Mouse (Mus musculus) limb, embryonic 12.5 days (tissue): ENCODE measurements around the gene Hist1h2bb. TPM values are rescaled to one million over a fixed set of nuclear protein-coding genes. Genes with fewer than 3 reads are reported as not detected.

Experiments
- ATAC-seq: fragments of 200-750 bp; cut with Nextera tagmentation; 2 replicates; pipeline ENCODE4 v1.8.0; 2017; ENCODE audit warnings: low read depth, moderate TSS enrichment; ENCODE audit not compliant: insufficient number of reproducible peaks, insufficient read depth, low FRiP score, low TSS enrichment
- H3K27ac ChIP-seq: fragments of 300-500 bp; sonication (generic); 2 replicates; pipeline ENCODE4 v1.5.1; 2016; ENCODE audit warnings: mild to moderate bottlenecking, moderate library complexity
- H3K27me3 ChIP-seq: fragments of 300-500 bp; sonication (generic); 2 replicates; pipeline ENCODE4 v1.6.1; 2016; ENCODE audit warnings: mild to moderate bottlenecking, moderate library complexity
- H3K36me3 ChIP-seq: fragments of 300-500 bp; sonication (generic); 2 replicates; pipeline ENCODE4 v1.6.1; 2016; ENCODE audit warnings: mild to moderate bottlenecking, moderate library complexity
- H3K4me1 ChIP-seq: fragments of 300-500 bp; sonication (generic); replicated peaks from 2 replicates; pipeline ENCODE4 v1.6.1; 2016
- H3K4me2 ChIP-seq: fragments of 300-500 bp; sonication (generic); 2 replicates; pipeline ENCODE4 v1.6.1; 2016; ENCODE audit warnings: mild to moderate bottlenecking, moderate library complexity
- H3K4me3 ChIP-seq: fragments of 300-500 bp; sonication (generic); replicated peaks from 2 replicates; pipeline ENCODE4 v1.5.1; 2016; ENCODE audit warnings: mild to moderate bottlenecking
- H3K9ac ChIP-seq: fragments of 300-500 bp; sonication (generic); replicated peaks from 2 replicates; pipeline ENCODE4 v1.6.1; 2016; ENCODE audit warnings: mild to moderate bottlenecking, moderate library complexity
- H3K9me3 ChIP-seq: fragments of 300-500 bp; sonication (generic); 2 replicates; pipeline ENCODE4 v1.6.1; 2016; ENCODE audit warnings: mild to moderate bottlenecking, moderate library complexity
- WGBS: fragments of 180-500 bp; shearing (Covaris S2); methylation state at CpG from one replicate; pipeline ENCODE4 v1.1.7; 2016; 5-methylcytosine and 5-hydroxymethylcytosine counted together
- microRNA-seq: library from miRNA; unstranded; fragments of <30 nt; microRNA quantifications from one replicate; pipeline ENCODE4, GENCODE M21; 2017
- polyA plus RNA-seq: library from polyadenylated mRNA; unstranded; fragments of >200 nt; fragmentation: Nextera tagmentation; extraction: Ambion mirVana; gene quantifications from 2 replicates; pipeline ENCODE4 v1.2.1, GENCODE M21; 2016

The Hist1h2bb gene
- polyA plus RNA-seq, 1 experiment from 2014 or later = 6.7 TPM

- peaks cover 3% of the 10 kb centered on the region for H3K4me1 ChIP-seq
- H3K36me3 ChIP-seq = no peaks in the 10 kb centered on the region
- H3K9me3 ChIP-seq = no peaks in the 10 kb centered on the region
- H3K4me2 ChIP-seq = peak overlapping the region; percentile 38
- H3K27ac ChIP-seq = no peak overlapping the region
- H3K9ac ChIP-seq = no peak overlapping the region
- H3K4me3 ChIP-seq = no peak overlapping the region
- ATAC-seq = peak; percentile 80
- H3K27me3 ChIP-seq = no peaks in the 10 kb centered on the region
- WGBS = 26% methylated on average over 21 of the region's 21 CpGs
These were observed 26.2 kb downstream of the Hist1h2bb start for GRCm38 (mm10) chr13:23772561-23773313.

GRCm38 (mm10) chr13:23778339-23778738, 31.8 kb downstream of the Hist1h2bb start:
- Histone ChIP-seq H3K27me3 (no peaks in the 10 kb centered on the region), H3K9me3 (no peaks in the 10 kb centered on the region), H3K4me3 (no peak overlapping the region), H3K9ac (no peak overlapping the region), H3K27ac (no peak overlapping the region), H3K36me3 (no peaks in the 10 kb centered on the region), H3K4me1 (no peaks in the 10 kb centered on the region), H3K4me2 (no peak overlapping the region)
- ATAC-seq = no peak
- WGBS = 93% methylated on average over 7 of the region's 7 CpGs

GRCm38 (mm10) chr13:23779025-23779424, 32.5 kb downstream of the Hist1h2bb start:
- Histone ChIP-seq H3K4me2 (no peak overlapping the region), H3K9ac (no peak overlapping the region), H3K4me3 (no peak overlapping the region), H3K36me3 (no peaks in the 10 kb centered on the region), H3K9me3 (no peaks in the 10 kb centered on the region), H3K4me1 (no peaks in the 10 kb centered on the region), H3K27ac (no peak overlapping the region), H3K27me3 (no peaks in the 10 kb centered on the region)
- no peak for ATAC-seq
- 85% methylated on average over 4 of the region's 4 CpGs for WGBS

GRCm38 (mm10) chr13:23792520-23792919, 46.0 kb downstream of the Hist1h2bb start:
- no peak overlapping the region for H3K4me2 ChIP-seq
- no peak for ATAC-seq
- H3K27me3 ChIP-seq = no peaks in the 10 kb centered on the region
- no peaks in the 10 kb centered on the region for H3K36me3 ChIP-seq
- no peaks in the 10 kb centered on the region for H3K9me3 ChIP-seq
- no peak overlapping the region for H3K4me3 ChIP-seq
- no peak overlapping the region for H3K9ac ChIP-seq
- 42% methylated on average over 2 of the region's 2 CpGs for WGBS
- H3K4me1 ChIP-seq = peaks cover 1% of the 10 kb centered on the region; the same call in 1 of the 2 replicates
- H3K27ac ChIP-seq = no peak overlapping the region

Small RNA genes within 50 kb of the gene (microRNA-seq; reads per million reads assigned to microRNA genes)
- gene Gm44314 (not detected), gene Gm44484 (not detected)

Other genes with a start within 250 kb of the Hist1h2bb start
- gene Hist1h4h, start 215.7 kb upstream of the Hist1h2bb start, polyA plus RNA-seq = 6.0 and 9.0 TPM in 2 replicates
- gene Hist1h2af, start 212.8 kb upstream of the Hist1h2bb start, polyA plus RNA-seq = 9.8 and 16.3 TPM in 2 replicates
- 10.5 and 17.3 TPM in 2 replicates for gene Hist1h3g, start 211.3 kb upstream of the Hist1h2bb start, polyA plus RNA-seq
- gene Hist1h2bh, start 203.3 kb upstream of the Hist1h2bb start, polyA plus RNA-seq = 1.4 TPM in 2 replicates
- 2.1 and 3.2 TPM in 2 replicates for gene Hist1h3f, start 202.7 kb upstream of the Hist1h2bb start, polyA plus RNA-seq
- gene Hist1h4f, start 195.1 kb upstream of the Hist1h2bb start, polyA plus RNA-seq = 2.7 and 3.6 TPM in 2 replicates
- gene Hist1h1d, start 193.5 kb upstream of the Hist1h2bb start, polyA plus RNA-seq = 0.58 and 0.80 TPM in 2 replicates
- 11.1 and 12.8 TPM in 2 replicates for gene Hist1h3e, start 184.4 kb upstream of the Hist1h2bb start, polyA plus RNA-seq
- gene Hist1h2ae, start 175.5 kb upstream of the Hist1h2bb start, polyA plus RNA-seq = 153 and 213 TPM in 2 replicates
- gene Hist1h2bg, start 175.3 kb upstream of the Hist1h2bb start, polyA plus RNA-seq = 16.5 and 25.4 TPM in 2 replicates
- gene Hist1h2bf, start 172.5 kb upstream of the Hist1h2bb start, polyA plus RNA-seq = 12.5 and 21.2 TPM in 2 replicates
- gene Hist1h2ad, start 172.4 kb upstream of the Hist1h2bb start, polyA plus RNA-seq = 1.9 and 2.7 TPM in 2 replicates
- gene Hist1h3d, start 171.0 kb upstream of the Hist1h2bb start, polyA plus RNA-seq = 9.5 and 11.3 TPM in 2 replicates
- 139 and 158 TPM in 2 replicates for gene Hist1h4d, start 165.1 kb upstream of the Hist1h2bb start, polyA plus RNA-seq
- 2.2 and 3.7 TPM in 2 replicates for gene Hist1h2be, start 125.6 kb upstream of the Hist1h2bb start, polyA plus RNA-seq
- gene Hist1h1e, start 124.2 kb upstream of the Hist1h2bb start, polyA plus RNA-seq = 24.6 and 30.8 TPM in 2 replicates
- gene Hist1h2ac, start 62.8 kb upstream of the Hist1h2bb start, polyA plus RNA-seq = 1.1 and 1.3 TPM in 2 replicates
- gene Hist1h2bc, start 62.5 kb upstream of the Hist1h2bb start, polyA plus RNA-seq = 29.3 and 33.7 TPM in 2 replicates
- not detected in 2 replicates for gene Hist1h1t, start 50.9 kb upstream of the Hist1h2bb start, polyA plus RNA-seq
- gene Hist1h4c, start 48.3 kb upstream of the Hist1h2bb start, polyA plus RNA-seq = 13.4 and 18.4 TPM in 2 replicates
- gene Hfe, start 35.9 kb upstream of the Hist1h2bb start, polyA plus RNA-seq = 3.8 and 4.2 TPM in 2 replicates
- gene Hist1h1c, start 7.9 kb upstream of the Hist1h2bb start, polyA plus RNA-seq = 20.1 and 21.4 TPM in 2 replicates
- gene Hist1h3c, start 1.1 kb upstream of the Hist1h2bb start, polyA plus RNA-seq = 20.7 and 22.1 TPM in 2 replicates
- 77.8 and 92.9 TPM in 2 replicates for gene Hist1h2ab, start 4.4 kb downstream of the Hist1h2bb start, polyA plus RNA-seq
- 17.7 and 30.1 TPM in 2 replicates for gene Hist1h3b, start 5.5 kb downstream of the Hist1h2bb start, polyA plus RNA-seq
- gene Hist1h4b, start 10.3 kb downstream of the Hist1h2bb start, polyA plus RNA-seq = 9.1 and 10.7 TPM in 2 replicates
- 1.2 and 1.4 TPM in 2 replicates for gene Hist1h4a, start 14.5 kb downstream of the Hist1h2bb start, polyA plus RNA-seq
- 11.9 and 12.8 TPM in 2 replicates for gene Hist1h3a, start 15.7 kb downstream of the Hist1h2bb start, polyA plus RNA-seq
- gene Hist1h1a, start 16.9 kb downstream of the Hist1h2bb start, polyA plus RNA-seq = 6.3 and 7.4 TPM in 2 replicates
- 0.16 TPM in 1 of 2 replicates, not detected in the other for gene Trim38, start 23.2 kb downstream of the Hist1h2bb start, polyA plus RNA-seq
- not detected in 2 replicates for gene Slc17a2, start 60.3 kb downstream of the Hist1h2bb start, polyA plus RNA-seq
- gene Slc17a3, start 92.7 kb downstream of the Hist1h2bb start, polyA plus RNA-seq = 0.06 TPM in 1 of 2 replicates, not detected in the other
- gene Slc17a1, start 121.0 kb downstream of the Hist1h2bb start, polyA plus RNA-seq = not detected in 2 replicates
- not detected in 2 replicates for gene Slc17a4, start 168.3 kb downstream of the Hist1h2bb start, polyA plus RNA-seq
- gene Hist1h2ba, start 187.4 kb downstream of the Hist1h2bb start, polyA plus RNA-seq = not detected in 2 replicates
- gene Hist1h2aa, start 187.7 kb downstream of the Hist1h2bb start, polyA plus RNA-seq = not detected in 2 replicates
- gene Scgn, start 244.5 kb downstream of the Hist1h2bb start, polyA plus RNA-seq = not detected in 2 replicates